Mouse (Mus musculus): Measurements from ENCODE around the gene Gm20388.

DNA sequence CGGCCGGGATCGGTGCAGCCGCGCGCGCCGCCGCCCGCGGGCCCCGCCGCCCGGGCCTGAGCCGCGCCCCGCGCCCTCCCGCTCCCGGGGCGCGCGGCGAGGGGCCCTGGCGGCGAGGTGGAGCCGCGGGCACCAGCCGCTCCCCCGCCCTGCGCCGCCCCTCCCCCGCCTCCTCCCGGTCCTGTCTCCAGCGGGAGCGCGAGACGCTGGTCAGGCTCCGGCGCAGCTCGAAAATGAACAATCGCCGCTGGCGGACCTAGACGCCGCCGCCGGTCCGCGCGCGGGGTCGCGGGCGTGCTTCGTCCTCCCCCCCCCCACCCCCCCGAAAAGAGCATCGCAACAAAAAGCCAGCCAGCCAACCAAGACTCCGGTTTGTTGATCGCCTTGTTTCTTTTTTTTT is 1819.5 kb downstream of the Gm20388 start:
- no peak for TF ChIP-seq POLR2A (IDR thresholded peaks at IDR 0.05; ENCODE audit: insufficient read depth, low read depth, low read length)
- TF ChIP-seq CTCF (IDR thresholded peaks at IDR 0.05; ENCODE audit: insufficient read depth, low read depth, low read length), result no peak

Data from olfactory bulb, adult 2 months (tissue).